Mouse (Mus musculus) adrenal gland, adult 8-10 months (tissue): Measurements from ENCODE around the gene Gm5767. TPM values are rescaled to one million over a fixed set of nuclear protein-coding genes. Genes with fewer than 3 reads are reported as not detected.
"Not testable (repeated sequence)": the region's sequence is repeated elsewhere in the genome, so short reads cannot be mapped to it uniquely, and the experiment has no call there.

Experiments
- DNase-seq: peaks from one replicate; pipeline ENCODE4 v3.0.0; 2022
- total RNA-seq, 4 experiments: library from RNA; stranded (reverse); gene quantifications; 2 replicates each; pipeline ENCODE4 v1.2.4; 2022

Gm5767 gene
- total RNA-seq, 4 experiments from 2014 or later = not detected

DNA sequence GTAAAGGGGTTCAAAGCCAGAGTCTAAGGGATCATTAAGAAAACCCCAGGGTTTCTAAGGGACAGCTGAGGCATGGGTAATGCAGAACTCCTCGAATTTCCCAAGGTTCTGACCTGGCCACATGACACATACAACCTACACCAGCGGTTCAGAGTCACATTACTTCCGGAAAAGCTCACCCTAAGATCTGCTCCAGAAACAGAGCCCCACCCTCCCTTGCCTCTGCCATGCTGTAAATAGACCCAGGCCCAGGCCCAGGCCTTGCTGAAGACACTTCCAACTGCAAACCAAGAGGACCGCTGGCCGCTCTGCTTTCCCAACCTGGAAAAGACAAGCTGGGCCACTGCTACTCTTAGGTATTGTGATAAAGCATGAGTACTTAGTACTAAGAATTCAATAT lies 34.3 kb downstream of the Gm5767 start:
- DNase-seq = no peak

- no peak for DNase-seq
These were observed 35.0 kb downstream of the Gm5767 start for GRCm38 (mm10) chr16:8715513-8716080.

DNA sequence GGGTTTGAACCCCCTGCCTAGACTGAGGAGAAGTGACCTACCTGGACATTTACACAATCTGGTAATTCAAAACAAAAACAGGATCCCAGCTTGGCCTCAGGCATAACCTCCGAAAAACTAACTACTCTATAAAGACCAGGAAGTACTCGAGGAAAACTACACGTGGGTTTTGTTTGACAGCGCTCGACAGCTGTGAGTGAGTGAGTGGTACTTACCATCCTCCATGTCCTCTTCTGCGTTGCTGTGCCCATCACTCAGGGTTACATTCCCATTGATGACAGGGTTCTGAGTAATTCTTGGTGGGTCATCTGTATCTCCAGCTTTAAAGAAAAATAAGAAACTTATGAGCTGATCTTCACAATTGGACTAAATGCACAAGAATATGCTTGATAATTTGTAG lies 35.7 kb downstream of the Gm5767 start:
- no peak for DNase-seq

- no peak for DNase-seq
These were observed 37.2 kb downstream of the Gm5767 start for GRCm38 (mm10) chr16:8717744-8718143.

GRCm38 (mm10) chr16:8720447-8720846 lies 39.9 kb downstream of the Gm5767 start:
- no peak for DNase-seq

DNA sequence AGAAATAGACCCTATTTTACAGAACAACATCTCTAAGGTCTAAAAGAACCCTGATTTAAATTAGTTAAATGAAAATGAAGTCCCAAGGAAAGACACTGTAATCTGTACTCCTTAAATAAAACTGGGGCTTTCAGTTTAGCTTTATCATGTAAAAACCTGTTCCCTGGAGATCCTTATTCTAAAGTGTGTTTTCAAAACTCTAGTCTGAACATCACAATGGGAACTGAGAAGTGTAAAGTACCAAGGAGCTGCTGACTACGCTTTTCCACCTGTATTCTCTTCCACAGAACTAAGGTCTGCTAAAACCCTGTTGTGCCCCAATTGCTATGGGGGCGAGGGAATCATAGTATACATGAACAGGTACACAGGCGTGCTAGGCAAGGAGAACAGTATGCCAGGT lies 43.5 kb downstream of the Gm5767 start:
- no peak for DNase-seq

DNA sequence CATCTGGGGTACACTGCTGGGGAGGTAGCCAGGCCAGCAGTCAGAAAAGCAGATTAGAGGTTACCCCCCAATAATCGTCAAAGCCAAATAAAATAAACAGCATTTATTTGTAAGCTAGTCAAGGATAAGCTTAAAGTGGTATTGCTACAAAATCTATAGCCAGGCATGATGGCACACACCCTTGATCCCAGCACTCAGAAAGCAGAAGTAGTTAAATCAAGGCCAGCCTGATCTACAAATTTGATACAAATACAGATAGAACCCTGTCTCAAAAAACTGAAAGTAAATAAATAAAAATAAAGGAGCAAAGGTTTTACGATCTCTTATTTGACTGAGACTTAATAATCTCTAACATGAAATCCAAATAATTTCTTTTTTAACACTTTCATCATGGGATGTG lies 45.2 kb downstream of the Gm5767 start:
- DNase-seq = no peak

DNA sequence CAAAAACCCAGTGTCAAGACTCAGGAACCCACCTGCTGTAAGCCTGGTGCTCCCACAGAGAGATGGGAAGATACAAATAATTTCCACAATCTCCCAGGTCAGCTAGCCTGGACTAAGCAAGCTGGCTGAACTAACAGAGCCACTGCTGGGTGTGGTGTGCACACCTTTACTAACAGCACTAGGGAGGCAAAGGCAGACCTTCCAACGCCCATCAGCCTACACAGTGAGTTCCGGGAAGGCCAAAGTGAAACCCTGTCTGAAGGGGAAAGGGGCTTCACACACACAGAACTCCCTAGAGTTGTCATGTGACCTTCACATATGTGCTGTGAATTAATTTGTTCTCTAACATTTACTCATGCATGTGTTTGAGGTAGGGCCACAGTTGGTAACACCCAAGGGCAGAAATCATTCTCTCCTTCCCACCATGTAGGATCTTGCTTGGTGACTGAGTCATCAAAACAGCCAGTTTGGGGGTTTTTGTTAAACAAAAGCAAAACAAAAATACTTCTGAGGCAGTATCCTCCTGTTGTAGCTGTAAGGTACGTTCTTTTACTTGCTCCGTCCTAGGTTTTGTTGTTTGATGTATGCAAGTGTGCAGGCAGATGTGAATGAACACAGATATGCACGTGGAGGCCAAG lies 47.7 kb downstream of the Gm5767 start:
- DNase-seq = no peak

- no peak for DNase-seq
These were observed 51.1 kb downstream of the Gm5767 start for GRCm38 (mm10) chr16:8731630-8732029.

DNA sequence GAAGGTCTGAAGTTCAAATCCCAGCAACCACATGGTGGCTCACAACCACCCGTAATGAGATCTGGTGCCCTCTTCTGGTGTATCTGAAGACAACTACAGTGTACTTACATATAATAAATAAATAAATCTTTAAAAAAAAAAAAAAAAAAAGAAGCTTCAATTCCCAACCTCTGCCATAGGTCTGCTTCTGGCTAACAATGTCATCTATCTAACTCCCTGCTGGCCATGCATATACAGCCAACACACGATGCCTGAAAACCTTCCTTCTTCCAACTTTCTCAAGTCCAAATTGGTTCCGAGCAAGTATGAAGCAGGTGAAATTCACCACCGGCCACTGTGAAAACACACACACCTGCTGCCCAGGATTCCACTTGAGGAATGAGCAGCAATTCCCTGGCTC lies 51.9 kb downstream of the Gm5767 start:
- not testable (repeated sequence) for DNase-seq

Other genes starting within 250 kb of the Gm5767 start
- 10 to 100 TPM; 16.4 to 22.2 (median 19.1) TPM for gene Mettl22, start 210.0 kb upstream of the Gm5767 start, total RNA-seq
- 100 to 1,000 TPM in 3 of 4 experiments, 10 to 100 TPM in 1; 88.1 to 157 (median 111) TPM for gene Abat, start 167.3 kb upstream of the Gm5767 start, total RNA-seq
- 10 to 100 TPM; 56.5 to 79.9 (median 70.5) TPM for gene Pmm2, start 43.1 kb upstream of the Gm5767 start, total RNA-seq
- 10 to 100 TPM; 22.7 to 24.9 (median 23.8) TPM for gene Tmem186, start 43.1 kb upstream of the Gm5767 start, total RNA-seq
- gene Carhsp1, start 8.6 kb upstream of the Gm5767 start, total RNA-seq = 100 to 1,000 TPM in 2 of 4 experiments, 10 to 100 TPM in 2; 47.3 to 133 (median 83.9) TPM
- gene Usp7, start 111.5 kb downstream of the Gm5767 start, total RNA-seq = 100 to 1,000 TPM; 105 to 149 (median 127) TPM
- gene 1810013L24Rik, start 149.3 kb downstream of the Gm5767 start, total RNA-seq = 100 to 1,000 TPM in 2 of 4 experiments, 10 to 100 TPM in 2; 81.3 to 111 (median 98.3) TPM